Mouse (Mus musculus) heart, embryonic 13.5 days (tissue): Measurements from ENCODE around the gene Rap2a. TPM values are rescaled to one million over a fixed set of nuclear protein-coding genes. Genes with fewer than 3 reads are reported as not detected.
A peak's percentile ranks its signal among the peaks of the same experiment; 100 is the strongest.

ENCODE experiments used
- ATAC-seq: fragments of 200-750 bp; cut with Nextera tagmentation; 2 replicates; pipeline ENCODE4 v1.8.0; 2017; ENCODE audit warnings: moderate TSS enrichment; ENCODE audit not compliant: insufficient number of reproducible peaks, low FRiP score, low TSS enrichment; ENCODE audit errors: extremely low read depth
- H3K27ac ChIP-seq: fragments of 300-500 bp; sonication (generic); replicated peaks from 2 replicates; pipeline ENCODE4 v1.5.1; 2015; ENCODE audit warnings: moderate library complexity, mild to moderate bottlenecking, inconsistent platforms
- H3K27me3 ChIP-seq: fragments of 300-500 bp; sonication (generic); replicated peaks from 2 replicates; pipeline ENCODE4 v1.6.1; 2015; ENCODE audit warnings: mild to moderate bottlenecking, inconsistent platforms
- H3K36me3 ChIP-seq: fragments of 300-500 bp; sonication (generic); 2 replicates; pipeline ENCODE4 v1.6.1; 2015; ENCODE audit warnings: mild to moderate bottlenecking, inconsistent platforms
- H3K4me1 ChIP-seq: fragments of 300-500 bp; sonication (generic); 2 replicates; pipeline ENCODE4 v1.6.1; 2015; ENCODE audit warnings: inconsistent platforms
- H3K4me2 ChIP-seq: fragments of 300-500 bp; sonication (generic); 2 replicates; pipeline ENCODE4 v1.6.1; 2015; ENCODE audit warnings: inconsistent platforms, mild to moderate bottlenecking, moderate library complexity
- H3K4me3 ChIP-seq: fragments of 300-500 bp; sonication (generic); 2 replicates; pipeline ENCODE4 v1.5.1; 2015; ENCODE audit warnings: moderate library complexity, mild to moderate bottlenecking, inconsistent platforms
- H3K9ac ChIP-seq: fragments of 300-500 bp; sonication (generic); 2 replicates; pipeline ENCODE4 v1.6.1; 2015; ENCODE audit warnings: inconsistent platforms, mild to moderate bottlenecking, moderate library complexity
- H3K9me3 ChIP-seq: fragments of 300-500 bp; sonication (generic); 2 replicates; pipeline ENCODE4 v1.6.1; 2016; ENCODE audit warnings: inconsistent platforms
- WGBS: fragments of 180-500 bp; shearing (Covaris S2); methylation state at CpG from one replicate; pipeline ENCODE4 v1.1.7; 2015; ENCODE audit warnings: mixed read lengths; 5-methylcytosine and 5-hydroxymethylcytosine counted together
- polyA plus RNA-seq: library from polyadenylated mRNA; unstranded; fragments of >200 nt; fragmentation: Nextera tagmentation; extraction: Ambion mirVana; gene quantifications from 2 replicates; pipeline ENCODE4 v1.2.1, GENCODE M21; 2015

The Rap2a gene
- polyA plus RNA-seq, 1 experiment from 2014 or later, result 7.8 TPM

- Histone ChIP-seq H3K27me3 (no peaks in the 10 kb centered on the region), H3K9me3 (no peaks in the 10 kb centered on the region), H3K4me1 (peaks cover 16% of the 10 kb centered on the region), H3K4me3 (no peak overlapping the region), H3K36me3 (no peaks in the 10 kb centered on the region), H3K4me2 (no peak overlapping the region), H3K27ac (no peak overlapping the region), H3K9ac (no peak overlapping the region)
- ATAC-seq, result no peak
- WGBS, result 68% methylated on average over 3 of the region's 3 CpGs
Observed at GRCm38 (mm10) chr14:120542976-120543375, 64.7 kb downstream of the Rap2a start.

DNA sequence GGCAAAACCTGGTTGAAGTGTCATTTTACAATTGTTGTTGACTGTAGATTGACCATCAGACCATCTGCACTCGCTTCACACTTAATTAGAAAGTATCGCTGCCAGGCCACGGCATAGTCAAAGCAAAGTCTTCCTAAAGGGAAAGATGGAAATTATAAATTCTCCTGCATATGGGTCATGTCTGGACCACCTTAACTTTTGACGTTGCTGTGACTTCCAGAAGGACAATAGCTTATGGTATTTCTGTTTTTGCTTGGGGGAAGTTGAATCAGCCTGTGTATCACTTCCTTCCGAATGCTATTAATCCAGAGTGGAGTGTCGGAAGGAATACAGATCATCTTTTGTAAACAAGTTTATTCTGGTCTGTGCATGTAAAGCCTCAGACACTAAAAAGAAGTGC is 65.6 kb downstream of the Rap2a start:
- no peak overlapping the region for H3K9ac ChIP-seq
- no peak overlapping the region for H3K4me3 ChIP-seq
- H3K27me3 ChIP-seq, result no peaks in the 10 kb centered on the region
- H3K9me3 ChIP-seq, result no peaks in the 10 kb centered on the region
- no peak overlapping the region; the same call in 1 of the 2 replicates for H3K27ac ChIP-seq
- WGBS, result 74% methylated on average over 6 of the region's 6 CpGs
- no peak for ATAC-seq
- H3K4me2 ChIP-seq, result no peak overlapping the region
- H3K4me1 ChIP-seq, result peaks cover 9% of the 10 kb centered on the region
- H3K36me3 ChIP-seq, result no peaks in the 10 kb centered on the region

GRCm38 (mm10) chr14:120544495-120544894 is 66.3 kb downstream of the Rap2a start:
- Histone ChIP-seq H3K9ac (no peak overlapping the region), H3K4me1 (peaks cover 9% of the 10 kb centered on the region), H3K36me3 (no peaks in the 10 kb centered on the region), H3K4me2 (no peak overlapping the region), H3K4me3 (no peak overlapping the region), H3K9me3 (no peaks in the 10 kb centered on the region), H3K27ac (0 out of 2 replicates have a peak overlapping the region, but pooled peaks have one; percentile 41), H3K27me3 (no peaks in the 10 kb centered on the region)
- ATAC-seq, result no peak
- 57% methylated on average over 6 of the region's 6 CpGs for WGBS

DNA sequence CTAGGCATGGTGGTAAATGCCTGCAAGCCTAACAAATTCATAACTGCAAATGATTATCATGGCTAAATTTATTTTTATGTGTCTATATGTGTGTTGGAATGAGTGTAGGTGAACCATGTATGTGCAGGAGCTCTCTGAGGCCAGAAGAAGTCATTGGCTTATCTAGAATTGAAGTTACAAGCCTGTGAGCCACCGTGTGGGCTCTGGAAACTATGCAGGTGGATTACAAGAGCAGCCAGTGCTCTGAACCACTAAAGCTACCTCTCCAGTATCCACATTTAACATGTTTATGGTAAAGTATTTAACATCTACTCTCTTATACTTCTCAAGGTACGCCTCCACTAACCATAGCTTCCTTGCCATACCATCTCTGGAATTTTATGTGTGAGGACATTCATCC is 66.7 kb downstream of the Rap2a start:
- H3K27me3 ChIP-seq, result no peaks in the 10 kb centered on the region
- 0 out of 2 replicates have a peak overlapping the region, but pooled peaks have one; percentile 41 for H3K27ac ChIP-seq
- H3K9ac ChIP-seq, result no peak overlapping the region
- WGBS, result 61% methylated on average over 2 of the region's 2 CpGs
- ATAC-seq, result no peak
- H3K36me3 ChIP-seq, result no peaks in the 10 kb centered on the region
- H3K4me1 ChIP-seq, result peaks cover 9% of the 10 kb centered on the region
- H3K4me3 ChIP-seq, result no peak overlapping the region
- no peaks in the 10 kb centered on the region for H3K9me3 ChIP-seq
- H3K4me2 ChIP-seq, result no peak overlapping the region

Other genes with a start within 250 kb of the Rap2a start
- 88.9 and 92.5 TPM in 2 replicates for gene Mbnl2, start 202.8 kb upstream of the Rap2a start, polyA plus RNA-seq